Mouse (Mus musculus): Measurements from ENCODE around the gene Plgrkt.

Gene Plgrkt

DNA sequence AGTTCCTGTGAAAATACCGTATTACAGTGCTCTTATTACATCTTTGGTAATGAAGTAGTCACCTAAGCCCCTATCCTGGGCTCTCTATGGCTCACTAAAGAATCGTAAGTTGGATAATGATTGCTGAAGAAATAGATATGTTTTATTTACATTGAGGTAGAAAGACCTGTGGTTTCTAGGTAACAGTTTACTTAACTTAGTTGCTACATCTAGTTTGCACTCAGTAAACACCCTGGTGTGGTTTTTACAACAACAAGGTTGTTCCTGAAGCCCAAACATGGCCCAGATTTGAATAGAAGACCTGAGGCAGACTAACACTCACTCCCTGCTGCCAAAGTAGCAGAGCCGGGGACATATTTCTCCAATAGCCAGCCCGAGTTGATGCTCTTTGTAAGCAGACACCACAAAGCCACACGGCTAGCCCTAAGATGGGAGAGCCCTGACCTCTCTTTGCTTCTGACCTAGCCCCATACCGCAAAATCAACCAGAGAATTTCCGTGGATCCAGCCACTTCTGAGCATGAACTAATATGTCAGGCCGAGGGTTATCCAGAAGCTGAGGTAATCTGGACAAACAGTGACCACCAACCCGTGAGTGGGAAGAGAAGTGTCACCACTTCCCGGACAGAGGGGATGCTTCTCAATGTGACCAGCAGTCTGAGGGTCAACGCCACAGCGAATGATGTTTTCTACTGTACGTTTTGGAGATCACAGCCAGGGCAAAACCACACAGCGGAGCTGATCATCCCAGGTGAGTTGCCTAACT is 12.8 kb upstream of the Plgrkt start:
- no peak for DNase-seq

DNA sequence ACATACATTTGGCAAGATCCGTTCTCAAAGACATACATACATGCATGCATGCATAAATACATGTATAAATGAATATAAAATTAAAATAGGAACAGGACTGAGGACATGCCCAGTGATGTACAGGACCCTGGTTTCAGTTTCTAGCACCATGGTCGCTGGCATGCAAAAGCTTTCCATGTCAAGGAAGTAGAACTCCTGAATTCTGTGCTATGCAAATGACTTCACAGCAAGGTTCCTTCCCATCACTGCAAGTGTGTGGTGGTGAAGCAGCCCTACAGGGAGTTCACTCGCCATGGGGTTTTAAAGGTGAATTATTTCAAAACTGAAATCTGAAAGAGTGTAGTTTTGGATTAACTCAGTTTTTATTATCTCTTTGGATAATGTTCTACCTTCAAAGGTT is 9.2 kb upstream of the Plgrkt start:
- no peak for DNase-seq

DNA sequence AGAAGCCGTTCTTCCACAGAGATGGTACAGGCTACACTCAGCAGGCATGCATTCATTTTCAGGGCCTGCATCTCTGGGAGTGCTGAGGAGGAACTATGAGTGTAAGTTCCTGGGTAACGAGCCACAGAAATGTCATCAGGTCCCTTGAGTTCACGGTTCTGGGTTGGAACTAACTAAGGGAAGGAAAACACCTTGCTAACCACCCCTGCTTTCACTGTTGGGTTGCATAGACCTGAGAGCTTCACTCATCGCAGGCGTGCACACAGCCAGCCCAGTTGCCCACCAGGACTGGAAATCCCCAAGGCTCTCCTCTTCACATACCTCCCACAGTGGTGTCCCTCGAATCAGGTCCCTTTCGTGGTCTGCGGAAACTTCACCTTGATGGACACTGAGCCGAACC is 7.8 kb upstream of the Plgrkt start:
- DNase-seq: no peak

DNA sequence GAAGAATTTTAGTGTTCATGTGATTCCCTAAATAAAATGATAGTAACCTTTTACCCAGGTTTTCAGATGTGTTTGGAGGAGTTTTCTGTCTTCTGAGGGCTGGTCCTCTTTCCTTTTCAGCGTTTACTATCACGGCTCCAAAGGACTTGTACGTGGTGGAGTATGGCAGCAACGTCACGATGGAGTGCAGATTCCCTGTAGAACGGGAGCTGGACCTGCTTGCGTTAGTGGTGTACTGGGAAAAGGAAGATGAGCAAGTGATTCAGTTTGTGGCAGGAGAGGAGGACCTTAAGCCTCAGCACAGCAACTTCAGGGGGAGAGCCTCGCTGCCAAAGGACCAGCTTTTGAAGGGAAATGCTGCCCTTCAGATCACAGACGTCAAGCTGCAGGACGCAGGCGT is 6.2 kb upstream of the Plgrkt start:
- DNase-seq: no peak

GRCm38 (mm10) chr19:29372621-29373020 is 5.4 kb upstream of the Plgrkt start:
- no peak for DNase-seq

GRCm38 (mm10) chr19:29372138-29372537 is 4.9 kb upstream of the Plgrkt start:
- DNase-seq: no peak

DNA sequence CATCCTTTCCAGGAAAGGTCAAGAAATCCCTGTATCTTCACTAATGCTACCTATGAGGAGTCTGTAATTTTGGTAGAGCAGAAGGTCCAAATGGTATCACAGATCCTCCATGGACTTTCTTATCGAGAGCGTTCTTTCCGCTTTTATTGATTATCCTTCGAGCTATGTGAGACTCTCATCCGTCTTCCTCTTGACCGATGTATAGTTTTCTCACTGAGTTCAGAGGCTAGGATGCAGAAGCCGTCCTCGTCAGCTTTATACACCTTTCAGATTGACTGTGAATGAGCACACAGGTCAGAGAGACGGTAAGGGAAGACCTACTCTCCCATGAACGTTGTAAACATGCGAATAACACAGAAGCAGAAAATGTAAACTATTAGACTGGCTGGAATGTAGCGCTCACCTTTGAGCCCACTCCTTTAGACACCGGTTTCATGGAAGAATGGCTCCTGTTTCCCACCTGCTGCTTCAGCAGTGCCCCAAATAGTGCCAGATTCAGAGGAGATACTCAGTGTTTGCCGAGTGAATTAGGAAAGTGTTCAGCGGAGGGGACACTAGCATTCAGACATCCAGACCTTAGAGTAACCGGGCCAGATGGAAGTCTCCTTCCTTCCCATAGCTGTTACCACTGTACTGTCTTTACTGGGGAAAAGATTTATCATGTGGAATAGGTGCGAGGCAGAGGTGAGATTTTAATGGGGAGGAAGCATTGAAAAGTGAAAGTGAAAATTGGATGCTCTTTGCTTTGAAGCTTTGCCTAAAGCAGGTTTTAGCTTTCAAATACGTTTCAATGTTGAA is 4.3 kb upstream of the Plgrkt start:
- DNase-seq: no peak

DNA sequence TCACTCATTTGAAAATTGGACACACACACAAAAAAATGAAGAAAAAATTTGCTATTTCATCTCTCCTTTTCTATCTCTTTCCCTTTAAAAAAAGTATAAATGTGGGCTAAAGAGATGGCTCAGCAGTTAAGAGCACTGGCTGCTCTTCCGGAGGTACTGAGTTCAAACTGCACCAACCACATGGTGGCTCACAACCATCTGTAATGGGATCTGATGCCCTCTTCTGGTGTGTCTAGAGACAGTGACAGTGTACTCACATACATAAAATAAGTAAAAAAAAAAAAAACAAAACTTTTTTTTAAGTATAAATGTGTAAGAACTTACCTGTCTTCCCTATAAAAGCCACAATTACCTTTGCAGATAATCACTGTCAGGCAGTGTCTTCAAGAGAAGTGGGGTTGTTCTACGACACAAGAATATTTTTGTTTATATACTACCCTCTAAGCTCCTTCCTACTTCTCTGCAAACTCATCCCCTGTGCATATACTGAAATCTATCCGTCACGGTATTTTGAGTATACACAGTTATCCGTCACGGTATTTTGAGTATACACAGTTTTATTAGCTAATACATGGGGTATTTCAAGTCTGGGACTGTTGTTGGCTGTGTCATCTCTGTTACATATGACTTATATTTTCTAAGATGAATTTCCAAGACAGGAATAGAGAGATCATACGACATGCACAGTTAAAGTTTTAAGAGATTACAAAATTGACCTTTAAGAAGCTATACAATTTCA is 3.5 kb upstream of the Plgrkt start:
- DNase-seq: no peak

GRCm38 (mm10) chr19:29370112-29370511 is 2.9 kb upstream of the Plgrkt start:
- no peak for DNase-seq

- DNase-seq: no peak
Measured at GRCm38 (mm10) chr19:29368671-29369309, 1.6 kb upstream of the Plgrkt start.

DNA sequence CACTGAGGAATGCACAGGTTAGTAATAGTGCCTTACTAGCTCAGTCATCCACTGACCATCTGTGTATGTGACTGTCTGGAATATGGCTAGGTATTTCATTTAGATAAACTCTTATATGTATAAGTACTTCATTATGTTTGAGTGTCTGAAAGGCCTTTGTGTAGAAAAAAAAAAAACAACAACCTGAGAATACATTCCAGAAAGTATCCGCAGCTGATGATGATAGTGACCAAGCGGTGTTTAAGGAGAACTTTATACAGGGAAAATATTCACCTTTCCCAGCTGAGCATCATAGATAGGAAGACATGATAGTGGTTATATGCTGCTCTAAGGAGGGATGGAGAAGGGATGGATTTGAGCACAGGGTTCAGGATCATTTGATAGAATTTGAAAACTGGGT is 851 bp upstream of the Plgrkt start:
- no peak for DNase-seq

- no peak for DNase-seq
Measured at GRCm38 (mm10) chr19:29366226-29366968, 793 bp downstream of the Plgrkt start.

DNA sequence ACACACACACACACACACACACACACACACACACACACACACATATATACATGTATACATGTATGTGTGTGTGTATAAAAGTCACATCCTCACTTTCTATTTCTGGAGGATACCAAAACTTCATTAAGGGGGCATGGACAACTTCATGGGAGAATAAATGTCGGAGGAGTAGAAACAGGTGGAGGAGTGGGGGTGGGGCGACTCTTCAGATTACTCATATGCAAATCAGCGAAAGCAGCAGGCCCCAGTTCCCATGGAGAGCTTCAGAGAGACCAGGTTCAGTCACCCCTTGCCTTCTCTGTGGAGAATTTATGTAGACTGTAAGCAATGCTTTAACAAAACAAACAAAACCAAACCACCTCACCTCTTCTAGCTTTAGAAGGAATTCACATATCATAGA is 2.1 kb downstream of the Plgrkt start:
- no peak for DNase-seq

DNA sequence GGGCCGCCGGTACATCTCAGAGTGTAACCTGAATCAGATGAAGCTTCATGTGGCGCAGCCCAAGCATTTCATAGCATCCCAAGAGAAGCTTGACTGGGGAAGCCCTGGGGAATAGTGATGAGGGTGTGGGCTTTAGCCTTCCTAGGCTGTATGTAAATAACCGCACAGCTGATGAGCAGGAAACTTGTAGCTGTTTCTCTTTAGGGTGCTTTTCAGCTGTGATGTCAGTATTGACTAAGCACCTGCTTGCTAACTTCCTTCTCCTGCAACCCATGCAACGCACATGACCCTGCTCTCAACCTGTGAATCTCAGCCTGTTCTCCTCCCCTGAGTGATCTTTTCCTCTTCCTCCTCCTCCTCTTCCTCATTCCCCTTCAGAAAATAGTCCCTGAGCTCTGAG is 3.1 kb downstream of the Plgrkt start:
- no peak for DNase-seq

DNA sequence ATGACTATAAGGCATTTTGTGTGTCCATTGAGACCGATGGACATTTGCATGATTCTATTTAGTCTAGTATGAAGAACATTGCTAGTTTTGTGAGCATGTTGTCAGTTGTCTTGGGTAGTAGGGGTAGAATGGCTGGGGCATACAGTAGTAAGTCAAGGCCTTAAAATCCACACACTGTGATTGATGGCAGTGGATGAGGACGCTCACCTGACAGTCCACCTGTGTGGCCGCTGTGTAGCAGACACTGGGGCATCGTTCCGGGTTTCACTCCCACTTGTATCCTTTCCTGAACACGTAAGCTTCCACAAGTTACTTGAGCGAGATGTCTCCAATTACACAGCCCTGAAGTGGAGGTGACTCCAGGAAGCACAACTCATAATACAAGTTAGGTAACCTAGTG is 3.6 kb downstream of the Plgrkt start:
- no peak for DNase-seq

DNA sequence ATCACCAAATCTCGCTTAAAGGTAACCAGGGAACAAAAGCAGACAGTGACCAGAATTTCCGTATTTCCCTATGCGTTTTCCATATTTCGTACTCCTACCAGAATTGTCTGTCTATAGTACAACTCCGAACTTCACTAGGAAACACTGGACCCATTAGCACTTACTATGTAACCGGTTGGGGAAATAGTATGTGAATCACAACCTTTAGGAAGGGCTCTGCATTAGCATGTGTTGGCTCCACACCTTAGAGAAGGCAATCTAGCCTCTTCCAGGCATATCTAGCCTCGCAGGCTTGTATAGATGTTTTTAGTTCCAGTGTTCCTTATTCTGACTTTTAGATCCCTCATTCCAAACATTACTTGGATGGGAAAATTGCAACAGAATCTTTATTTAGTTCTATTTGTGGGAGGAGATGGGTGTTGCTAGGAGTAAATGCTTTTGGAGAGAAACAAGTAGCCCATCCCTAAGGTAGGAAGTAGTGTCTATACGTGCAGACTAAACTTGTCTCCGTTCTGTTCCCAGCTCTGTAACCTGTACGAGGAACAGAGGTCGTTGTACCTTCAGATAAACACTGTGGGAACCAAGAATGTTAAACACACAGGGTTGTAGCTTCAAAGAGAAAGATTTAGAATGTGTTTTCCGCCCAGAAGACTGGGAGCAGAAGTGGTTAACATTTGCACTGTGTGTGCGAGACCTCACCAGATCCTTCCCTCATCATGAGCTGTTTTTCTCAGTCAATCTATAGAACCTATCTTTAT is 4.8 kb downstream of the Plgrkt start:
- DNase-seq: no peak

DNA sequence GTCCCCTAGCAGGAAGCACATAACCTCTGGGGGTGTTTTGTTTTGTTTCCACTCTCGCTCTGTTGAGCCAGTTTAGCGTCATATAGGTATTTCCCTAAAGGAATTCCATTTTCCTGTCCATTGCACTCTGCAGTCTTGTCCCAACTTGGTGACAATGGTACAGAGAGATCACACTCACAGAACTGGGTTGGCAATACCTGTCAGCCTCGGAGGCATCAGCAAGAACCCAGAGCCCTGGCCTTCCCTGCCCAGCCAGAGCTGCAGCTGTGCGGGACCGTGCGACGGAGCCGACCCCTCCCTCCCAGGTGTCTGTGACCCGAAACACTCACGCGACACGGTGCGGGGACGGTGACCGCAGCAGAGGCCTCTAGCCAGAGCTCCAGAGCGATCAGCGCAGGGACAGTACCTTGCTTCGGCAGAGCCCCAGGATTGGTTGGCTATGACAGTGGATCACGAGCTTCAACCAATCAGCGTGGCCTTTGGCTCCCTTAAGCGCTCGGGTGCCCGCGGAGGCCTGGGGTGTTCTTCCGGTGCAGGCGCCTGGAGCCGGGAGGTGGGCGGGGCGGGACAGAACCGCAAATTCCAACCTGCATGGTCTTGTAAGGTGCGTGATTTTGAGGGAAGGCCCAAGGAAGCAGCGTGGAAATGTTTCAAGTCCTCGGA is 5.6 kb downstream of the Plgrkt start:
- peak; percentile 92 for DNase-seq

GRCm38 (mm10) chr19:29360251-29360650 is 6.9 kb downstream of the Plgrkt start:
- DNase-seq: no peak

GRCm38 (mm10) chr19:29356281-29356680 is 10.9 kb downstream of the Plgrkt start:
- DNase-seq: peak; percentile 42

GRCm38 (mm10) chr19:29354895-29355877 is 12.0 kb downstream of the Plgrkt start:
- DNase-seq: peak; percentile 67
